Mouse (Mus musculus) testis, adult 2 months (tissue): ENCODE data around the gene Abhd15.

Source experiments
- CTCF ChIP-seq: fragments of 200-500 bp; IDR thresholded peaks from 2 replicates; pipeline ENCODE4 v1.5.1; 2012; ENCODE audit warnings: low read depth, mild to moderate bottlenecking, inconsistent platforms, low read length, moderate library complexity; ENCODE audit not compliant: control insufficient read depth, insufficient read depth, insufficient replicate concordance
- POLR2A ChIP-seq: fragments of 200-500 bp; IDR thresholded peaks from 2 replicates; pipeline ENCODE4 v1.6.1; 2012; ENCODE audit warnings: low read depth, mild to moderate bottlenecking, inconsistent platforms, low read length, moderate library complexity; ENCODE audit not compliant: control insufficient read depth

DNA sequence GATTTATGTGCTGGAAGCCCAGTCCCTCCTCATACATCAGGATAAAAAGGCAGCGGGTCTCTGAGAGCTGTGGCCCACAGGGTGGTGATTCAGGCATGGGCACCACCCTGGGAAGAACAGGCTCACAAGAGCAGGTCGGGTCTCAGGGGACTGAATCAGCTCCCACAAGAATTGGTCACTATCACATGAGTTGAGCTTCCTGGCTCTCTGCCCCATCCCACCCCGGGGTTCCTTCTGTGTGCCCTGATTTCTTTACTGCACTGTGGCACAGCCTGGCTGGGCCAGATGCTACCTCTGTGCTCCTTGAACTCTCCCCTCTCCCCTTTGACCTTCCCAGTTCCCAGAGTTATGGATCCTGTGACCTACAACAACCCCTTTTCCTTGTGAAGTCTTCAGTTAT, 31.9 kb upstream of the Abhd15 start:
- TF ChIP-seq POLR2A (no peak), CTCF (no peak)
